Mouse (Mus musculus) ES-Bruce4 (cell line): Measurements from ENCODE around the gene Slc6a12. TPM values are rescaled to one million over a fixed set of nuclear protein-coding genes. Genes with fewer than 3 reads are reported as not detected.

Source experiments
- H3K27ac ChIP-seq: 2 replicates; pipeline ENCODE4 v1.5.1; 2012; ENCODE audit warnings: low read length, inconsistent platforms; ENCODE audit not compliant: insufficient read depth
- H3K27me3 ChIP-seq: 2 replicates; pipeline ENCODE4 v1.6.1; 2012; ENCODE audit warnings: mild to moderate bottlenecking, low read length, inconsistent platforms; ENCODE audit not compliant: control insufficient read depth, poor library complexity, insufficient read depth, severe bottlenecking
- H3K36me3 ChIP-seq: 2 replicates; pipeline ENCODE4 v1.6.1; 2012; ENCODE audit warnings: inconsistent platforms, mild to moderate bottlenecking, low read length, moderate library complexity; ENCODE audit not compliant: control insufficient read depth, poor library complexity, insufficient read depth, severe bottlenecking
- H3K4me1 ChIP-seq: one replicate; pipeline ENCODE4 v1.8.1; 2011; ENCODE audit warnings: low read length; ENCODE audit not compliant: control insufficient read depth, insufficient read depth
- H3K4me3 ChIP-seq: 2 replicates; pipeline ENCODE4 v1.5.1; 2011; ENCODE audit warnings: low read depth, mild to moderate bottlenecking, low read length
- H3K9ac ChIP-seq: 2 replicates; pipeline ENCODE4 v1.6.1; 2012; ENCODE audit warnings: low read depth, mild to moderate bottlenecking, inconsistent platforms; ENCODE audit not compliant: poor library complexity, severe bottlenecking
- H3K9me3 ChIP-seq: replicated peaks from 2 replicates; pipeline ENCODE4 v1.6.1; 2012; ENCODE audit warnings: mild to moderate bottlenecking, low read length, inconsistent platforms; ENCODE audit not compliant: control insufficient read depth, poor library complexity, insufficient read depth, severe bottlenecking
- CTCF ChIP-seq: IDR thresholded peaks from one replicate; pipeline ENCODE4 v1.8.1; 2011; ENCODE audit warnings: low read depth, low read length
- EP300 ChIP-seq: IDR thresholded peaks from 2 replicates; pipeline ENCODE4 v1.6.1; 2011; ENCODE audit warnings: low read depth, low read length; ENCODE audit not compliant: insufficient read depth
- POLR2A ChIP-seq: IDR thresholded peaks from one replicate; pipeline ENCODE4 v1.8.1; 2011; ENCODE audit warnings: low read length; ENCODE audit not compliant: insufficient read depth
- polyA plus RNA-seq: library from polyadenylated mRNA; stranded (reverse); fragments of >200 nt; gene quantifications from 2 replicates; pipeline ENCODE4 v1.2.4, GENCODE M21; 2011; ENCODE audit warnings: low read depth; ENCODE audit not compliant: missing spikeins, insufficient read depth, insufficient read length

The Slc6a12 gene
- polyA plus RNA-seq, 1 experiment, result 1.2 TPM

GRCm38 (mm10) chr6:121392610-121393252 lies 49.9 kb downstream of the Slc6a12 start:
- Histone ChIP-seq H3K9me3 (no peaks in the 10 kb centered on the region), H3K4me1 (no peaks in the 10 kb centered on the region), H3K36me3 (no peaks in the 10 kb centered on the region), H3K9ac (no peak overlapping the region), H3K27me3 (no peaks in the 10 kb centered on the region), H3K27ac (no peak overlapping the region), H3K4me3 (no peak overlapping the region)
- TF ChIP-seq POLR2A, result no peak
- TF ChIP-seq EP300, result no peak
- no peak for TF ChIP-seq CTCF

DNA sequence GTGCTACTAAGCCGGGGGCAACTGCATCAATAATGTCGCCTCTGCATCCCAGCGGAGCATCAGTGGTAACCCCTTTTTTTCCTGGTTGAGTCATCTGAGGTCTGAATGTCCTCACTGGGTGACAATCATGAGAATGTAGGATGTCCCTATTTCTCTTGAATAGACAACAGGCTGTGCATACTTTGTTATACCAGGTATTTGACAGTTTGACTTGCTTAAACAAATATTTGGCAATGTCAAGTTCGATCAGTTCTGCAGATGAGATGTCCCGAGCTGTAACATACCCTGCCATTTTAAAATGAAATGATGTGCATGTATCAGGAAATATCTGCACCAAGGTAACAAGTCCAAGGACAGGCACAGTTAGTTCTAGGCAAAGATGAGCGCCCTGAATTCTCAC lies 58.3 kb downstream of the Slc6a12 start:
- Histone ChIP-seq H3K4me1 (no peaks in the 10 kb centered on the region), H3K27ac (no peak overlapping the region), H3K36me3 (no peaks in the 10 kb centered on the region), H3K4me3 (no peak overlapping the region), H3K9ac (no peak overlapping the region), H3K27me3 (no peaks in the 10 kb centered on the region), H3K9me3 (no peaks in the 10 kb centered on the region)
- TF ChIP-seq POLR2A (no peak), CTCF (no peak), EP300 (no peak)

DNA sequence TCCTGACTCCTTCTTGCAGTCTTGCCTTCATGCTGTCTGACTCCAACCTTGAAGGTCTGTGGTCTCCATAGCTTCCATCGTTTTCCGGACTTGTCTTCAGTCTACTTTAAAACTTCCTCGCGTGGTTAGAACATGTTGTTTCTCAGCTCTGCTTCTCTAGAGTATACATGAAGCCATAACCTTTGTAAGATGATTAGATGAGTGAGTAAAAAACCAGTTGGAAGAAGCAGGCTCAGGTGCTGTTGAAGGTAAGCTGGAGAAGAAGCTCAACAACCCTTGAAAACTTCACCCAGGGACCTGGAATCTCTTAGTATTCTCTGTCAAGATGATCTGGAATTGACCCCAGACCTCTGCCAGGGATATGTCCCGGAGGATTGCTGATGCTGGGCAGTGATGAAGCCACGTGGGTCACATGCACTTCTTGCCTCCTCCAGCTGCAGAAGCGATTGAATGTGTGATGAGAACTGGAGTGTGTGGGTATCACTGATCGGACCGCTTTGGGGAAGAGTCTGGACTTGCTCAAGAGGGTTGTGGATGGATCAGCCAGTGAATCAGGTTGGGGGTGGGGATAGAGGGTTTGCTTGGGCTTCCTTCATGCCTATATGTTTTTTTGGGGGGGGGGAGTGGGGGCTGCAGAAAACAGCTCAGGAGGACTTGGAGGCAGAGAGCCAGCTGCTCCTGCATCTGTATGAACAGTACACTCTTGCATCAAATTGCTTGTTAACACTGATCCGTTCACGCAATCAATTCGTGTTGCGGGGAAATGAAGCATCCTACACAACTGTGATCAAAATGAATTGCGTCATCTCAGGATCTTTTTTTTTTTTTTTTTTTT lies 59.2 kb downstream of the Slc6a12 start:
- H3K4me1 ChIP-seq, result no peaks in the 10 kb centered on the region
- H3K27me3 ChIP-seq, result no peaks in the 10 kb centered on the region
- no peak overlapping the region for H3K27ac ChIP-seq
- H3K36me3 ChIP-seq, result no peaks in the 10 kb centered on the region
- TF ChIP-seq CTCF (no peak), POLR2A (no peak)
- no peaks in the 10 kb centered on the region for H3K9me3 ChIP-seq
- H3K4me3 ChIP-seq, result no peak overlapping the region
- no peak overlapping the region for H3K9ac ChIP-seq

DNA sequence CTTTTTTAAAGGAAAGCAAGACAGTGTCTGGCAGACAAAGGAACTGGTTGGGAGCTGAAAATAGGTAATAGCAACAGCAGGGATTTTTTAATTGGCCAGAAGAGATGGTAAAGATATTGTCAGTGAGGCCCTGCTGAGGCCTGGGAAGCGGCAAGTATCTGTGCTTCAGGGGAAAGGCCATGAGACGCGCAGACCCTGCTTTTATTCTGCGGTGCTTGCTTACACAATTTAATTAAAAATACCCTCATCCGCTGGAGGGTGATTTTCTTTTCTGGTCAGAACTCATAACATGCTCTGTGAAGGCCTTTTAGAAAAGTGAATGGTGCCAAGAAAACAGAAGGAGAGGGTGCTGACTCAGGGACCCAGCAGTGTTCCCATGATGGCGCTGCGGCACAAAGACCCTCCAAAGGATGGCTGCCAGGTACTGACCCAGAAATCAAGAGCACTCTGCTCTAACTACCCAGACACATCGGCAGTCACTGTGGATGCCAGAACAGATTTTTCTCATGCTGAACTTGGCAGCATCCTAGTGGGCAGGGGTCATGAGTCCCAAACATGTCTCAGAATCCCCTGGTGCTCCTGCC lies 59.9 kb downstream of the Slc6a12 start:
- no peaks in the 10 kb centered on the region for H3K9me3 ChIP-seq
- no peaks in the 10 kb centered on the region for H3K27me3 ChIP-seq
- no peaks in the 10 kb centered on the region for H3K4me1 ChIP-seq
- no peak overlapping the region for H3K9ac ChIP-seq
- no peak overlapping the region for H3K27ac ChIP-seq
- H3K36me3 ChIP-seq, result no peaks in the 10 kb centered on the region
- TF ChIP-seq POLR2A (no peak), CTCF (no peak), EP300 (no peak)
- no peak overlapping the region for H3K4me3 ChIP-seq

- Histone ChIP-seq H3K9ac (no peak overlapping the region), H3K4me1 (no peaks in the 10 kb centered on the region), H3K36me3 (no peaks in the 10 kb centered on the region), H3K4me3 (no peak overlapping the region), H3K9me3 (no peaks in the 10 kb centered on the region), H3K27me3 (no peaks in the 10 kb centered on the region), H3K27ac (no peak overlapping the region)
- no peak for TF ChIP-seq POLR2A
- TF ChIP-seq EP300, result no peak
- no peak for TF ChIP-seq CTCF
Measured at GRCm38 (mm10) chr6:121405311-121405710, 62.4 kb downstream of the Slc6a12 start.

- H3K4me3 ChIP-seq, result no peak overlapping the region
- no peaks in the 10 kb centered on the region for H3K4me1 ChIP-seq
- no peak overlapping the region for H3K27ac ChIP-seq
- no peak overlapping the region for H3K9ac ChIP-seq
- H3K36me3 ChIP-seq, result no peaks in the 10 kb centered on the region
- 0 out of 2 replicates have a peak, but pooled peaks cover 1% of the 10 kb centered on the region for H3K27me3 ChIP-seq
- TF ChIP-seq CTCF (no peak), EP300 (no peak), POLR2A (no peak)
- no peaks in the 10 kb centered on the region for H3K9me3 ChIP-seq
Measured at GRCm38 (mm10) chr6:121407571-121408011, 64.7 kb downstream of the Slc6a12 start.
